Mouse (Mus musculus): Measurements from ENCODE around the gene Slc22a14.
"Not testable (repeated sequence)": the region's sequence is repeated elsewhere in the genome, so short reads cannot be mapped to it uniquely, and the experiment has no call there.

Slc22a14 gene

GRCm38 (mm10) chr9:119260825-119261224 lies 104.5 kb downstream of the Slc22a14 start:
- DNase-seq (ENCODE audit: low spot score), result no peak

DNA sequence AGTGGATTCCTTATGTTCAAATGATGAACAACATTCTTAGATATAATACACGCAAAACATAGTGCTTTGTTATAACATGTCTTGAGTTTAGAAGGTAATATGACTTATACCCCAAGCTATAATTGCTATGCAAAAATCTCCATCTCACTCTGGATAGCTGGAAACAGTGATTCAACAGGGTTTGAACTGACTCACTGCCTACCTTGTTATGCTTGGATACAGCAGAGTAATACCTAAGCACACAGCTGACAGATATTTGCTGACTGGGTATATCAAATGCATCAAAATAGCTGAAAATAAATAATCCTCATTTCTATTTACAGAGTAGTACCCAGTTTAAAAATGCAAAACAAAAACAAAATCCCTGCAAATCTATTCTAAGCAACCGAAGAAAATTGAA lies 106.6 kb downstream of the Slc22a14 start:
- DNase-seq (ENCODE audit: low spot score), result no peak

DNA sequence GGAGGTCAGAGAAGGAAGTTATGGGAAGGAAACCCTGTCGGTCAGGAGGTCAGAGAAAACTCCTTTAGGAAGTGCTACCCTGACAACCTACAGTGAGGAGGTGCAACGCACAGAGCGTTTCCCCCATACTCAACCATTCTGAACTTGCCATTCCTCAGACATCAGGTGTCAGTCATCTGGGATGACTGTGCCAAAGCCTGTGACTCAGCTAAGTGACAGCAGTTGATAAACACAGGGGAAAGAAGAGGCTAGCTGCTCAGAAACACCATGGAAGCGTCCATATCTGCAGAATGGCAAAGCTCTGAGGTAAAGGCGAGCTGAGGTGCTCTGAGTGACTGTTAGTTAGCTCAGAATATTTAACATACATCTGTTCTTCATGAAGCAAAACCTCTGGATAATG lies 107.2 kb downstream of the Slc22a14 start:
- no peak for DNase-seq (ENCODE audit: low spot score)

DNA sequence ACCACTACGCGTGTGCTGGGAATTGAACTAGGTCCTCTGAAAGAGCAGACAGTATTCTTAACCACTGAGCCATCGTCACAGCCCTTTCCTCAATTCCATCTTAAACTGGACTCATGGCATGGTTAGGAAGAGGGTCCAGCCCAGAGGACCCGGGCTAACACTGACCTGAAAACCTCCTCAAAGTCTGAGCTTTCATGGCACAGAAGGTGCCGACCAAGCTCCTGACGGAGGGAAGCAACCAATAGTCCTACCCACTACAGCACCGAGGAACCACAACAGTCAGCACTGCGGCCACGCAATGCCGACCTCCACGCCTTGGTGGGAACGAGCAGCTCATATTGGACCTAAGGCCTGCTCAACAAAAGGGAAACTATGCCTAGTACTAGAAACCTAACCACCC lies 109.2 kb downstream of the Slc22a14 start:
- DNase-seq (ENCODE audit: low spot score), result no peak

GRCm38 (mm10) chr9:119255096-119255495 lies 110.3 kb downstream of the Slc22a14 start:
- no peak for DNase-seq (ENCODE audit: low spot score)

DNA sequence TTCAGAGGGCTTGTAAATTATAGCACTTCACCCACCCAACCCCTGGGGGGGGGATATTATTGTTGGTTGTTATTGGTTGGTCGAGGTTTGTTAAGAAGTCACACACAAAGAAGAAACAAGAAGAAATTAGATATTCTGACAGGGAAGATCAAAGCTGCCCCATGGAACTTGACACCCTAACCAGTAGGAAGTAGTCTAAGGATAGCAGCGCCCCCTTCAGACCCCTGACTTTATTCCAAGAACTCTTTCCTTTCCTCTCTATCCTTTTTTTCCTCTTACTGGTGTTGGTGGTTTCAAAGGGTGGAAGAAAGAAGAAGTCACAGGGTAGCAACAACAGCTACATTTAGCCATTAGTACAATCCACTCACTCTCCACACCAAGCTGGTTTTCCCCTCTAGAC lies 111.2 kb downstream of the Slc22a14 start:
- no peak for DNase-seq (ENCODE audit: low spot score)

- DNase-seq (ENCODE audit: low spot score), result no peak
Observed at GRCm38 (mm10) chr9:119247996-119248395, 117.4 kb downstream of the Slc22a14 start.

DNA sequence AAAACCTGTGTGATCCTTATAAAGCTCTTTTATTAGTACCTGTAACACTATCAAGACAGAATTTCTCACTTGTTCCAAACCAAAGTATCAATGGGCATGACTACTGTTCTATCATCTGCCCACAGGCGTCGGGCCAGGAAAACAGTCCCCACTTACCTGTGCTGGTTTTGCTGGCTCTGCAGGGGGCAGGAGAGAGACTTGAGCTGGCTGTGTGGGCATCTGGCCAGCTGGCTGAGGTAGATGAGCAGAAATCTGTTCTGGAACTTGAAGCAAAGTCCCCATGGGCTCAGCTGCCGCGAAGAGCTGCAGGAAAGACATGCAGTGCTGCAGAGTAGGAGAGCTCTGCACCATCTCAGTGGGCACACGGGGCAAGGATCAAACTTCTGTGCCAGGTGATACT lies 118.5 kb downstream of the Slc22a14 start:
- no peak for DNase-seq (ENCODE audit: low spot score)

- DNase-seq (ENCODE audit: low spot score), result no peak
Observed at GRCm38 (mm10) chr9:119243981-119244380, 121.4 kb downstream of the Slc22a14 start.

DNA sequence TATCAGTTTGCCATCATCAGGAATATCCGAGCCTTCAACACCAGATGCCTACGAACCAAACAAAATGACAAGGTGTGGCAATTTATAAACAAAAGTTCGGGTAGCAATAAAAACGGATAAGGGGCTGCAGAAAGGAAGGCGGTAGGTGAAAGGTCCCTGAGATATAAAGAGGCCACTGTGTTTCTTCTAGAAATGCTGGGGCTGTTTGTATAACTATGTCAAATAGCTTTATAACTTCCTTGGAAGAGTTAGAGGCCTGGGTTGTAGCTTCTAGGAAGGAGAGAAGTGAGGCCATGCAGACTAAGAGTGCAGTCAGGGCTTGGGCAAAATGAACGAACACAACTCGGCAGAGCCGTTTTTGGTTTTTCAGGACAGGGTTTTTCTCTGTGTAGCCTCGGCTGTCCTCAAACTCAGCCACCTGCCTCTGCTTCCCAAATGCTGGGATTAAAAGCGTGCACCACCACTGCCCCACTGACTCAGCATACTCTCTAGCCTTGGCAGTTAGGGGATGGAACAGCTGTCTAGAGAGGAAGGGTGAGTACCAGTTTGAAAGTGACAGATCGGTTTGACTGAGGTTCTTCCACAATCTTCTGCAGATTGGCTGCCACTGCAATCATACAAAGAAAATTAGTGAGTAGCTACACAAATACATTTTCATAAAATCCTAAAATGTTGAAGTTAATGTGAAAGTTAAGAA lies 124.0 kb downstream of the Slc22a14 start:
- DNase-seq (ENCODE audit: low spot score), result no peak

- DNase-seq (ENCODE audit: low spot score), result no peak
Observed at GRCm38 (mm10) chr9:119240286-119240997, 124.9 kb downstream of the Slc22a14 start.

- no peak for DNase-seq (ENCODE audit: low spot score)
Observed at GRCm38 (mm10) chr9:119239274-119239673, 126.1 kb downstream of the Slc22a14 start.

GRCm38 (mm10) chr9:119238796-119239195 lies 126.6 kb downstream of the Slc22a14 start:
- no peak for DNase-seq (ENCODE audit: low spot score)

GRCm38 (mm10) chr9:119231552-119231951 lies 133.8 kb downstream of the Slc22a14 start:
- DNase-seq (ENCODE audit: low spot score), result no peak

GRCm38 (mm10) chr9:119230829-119231228 lies 134.5 kb downstream of the Slc22a14 start:
- no peak for DNase-seq (ENCODE audit: low spot score)

- DNase-seq (ENCODE audit: low spot score), result no peak
Observed at GRCm38 (mm10) chr9:119220249-119220648, 145.1 kb downstream of the Slc22a14 start.

GRCm38 (mm10) chr9:119219667-119220066 lies 145.7 kb downstream of the Slc22a14 start:
- no peak for DNase-seq (ENCODE audit: low spot score)

DNA sequence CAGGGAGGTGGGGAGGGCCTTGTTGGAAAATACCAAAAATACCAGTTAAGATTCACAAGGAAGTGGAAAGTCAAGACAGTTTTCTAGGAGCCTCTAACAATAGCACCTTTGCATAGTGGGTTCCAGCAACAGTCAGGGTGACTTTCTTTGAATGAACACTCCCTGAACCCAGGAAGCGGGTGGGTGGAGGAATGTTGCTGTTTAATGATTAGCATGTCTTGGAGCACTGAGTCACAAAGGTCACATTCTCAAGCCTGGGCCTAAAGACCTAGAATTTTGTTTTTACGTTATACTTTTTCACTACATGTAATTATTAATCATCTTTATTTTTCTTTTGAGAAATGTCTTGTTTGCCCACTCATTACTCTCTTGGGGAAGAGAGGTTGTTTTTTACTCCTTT lies 150.0 kb downstream of the Slc22a14 start:
- not testable (repeated sequence) for DNase-seq (ENCODE audit: low spot score)

GRCm38 (mm10) chr9:119214601-119215000 lies 150.8 kb downstream of the Slc22a14 start:
- no peak for DNase-seq (ENCODE audit: low spot score)

- DNase-seq (ENCODE audit: low spot score), result no peak
Observed at GRCm38 (mm10) chr9:119212996-119213395, 152.4 kb downstream of the Slc22a14 start.

DNA sequence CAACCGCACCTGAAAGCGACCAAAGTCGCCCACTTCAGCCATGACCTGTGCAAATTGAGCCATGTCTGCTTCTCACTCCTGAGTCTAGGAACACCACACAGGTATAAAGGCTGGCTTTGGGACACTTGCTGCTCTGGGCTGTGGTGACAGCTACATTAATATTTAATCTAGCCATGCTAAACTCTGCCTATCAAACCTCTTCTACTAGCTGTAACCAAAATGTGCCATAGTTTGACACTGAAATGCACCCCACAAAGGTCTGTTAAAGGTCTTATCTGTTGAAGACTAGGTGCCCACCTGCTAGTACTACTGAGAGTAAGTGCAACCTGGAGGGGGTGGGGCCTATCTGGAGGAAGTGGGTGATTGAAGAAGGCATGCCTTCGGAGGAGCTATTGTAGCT lies 156.4 kb downstream of the Slc22a14 start, which contains the start of gene Slc22a13:
Gene Slc22a13 (minus strand): TSS at position 101 of the 400 bp plus-strand sequence.
- no peak for DNase-seq (ENCODE audit: low spot score)

GRCm38 (mm10) chr9:119207113-119207512 lies 158.2 kb downstream of the Slc22a14 start:
- no peak for DNase-seq (ENCODE audit: low spot score)

DNA sequence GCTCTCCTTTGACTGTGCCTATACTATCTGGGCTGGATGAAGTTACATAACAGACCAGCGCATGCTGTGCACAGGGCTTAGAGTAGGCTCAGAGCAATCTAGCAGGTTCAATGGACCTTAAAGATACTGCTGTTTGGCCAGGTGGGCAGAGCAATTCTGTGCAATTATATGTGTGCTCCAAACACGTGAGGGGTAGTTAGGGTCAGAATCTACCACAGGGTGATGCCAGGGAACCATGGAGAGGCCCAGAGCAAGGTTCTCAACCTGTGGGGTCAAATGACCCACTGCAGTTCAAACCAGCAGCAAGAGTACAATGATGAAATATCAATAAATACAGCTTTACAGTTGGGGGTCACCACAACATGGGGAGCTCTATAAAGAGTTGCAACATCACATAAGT lies 158.7 kb downstream of the Slc22a14 start:
- DNase-seq (ENCODE audit: low spot score), result no peak

DNA sequence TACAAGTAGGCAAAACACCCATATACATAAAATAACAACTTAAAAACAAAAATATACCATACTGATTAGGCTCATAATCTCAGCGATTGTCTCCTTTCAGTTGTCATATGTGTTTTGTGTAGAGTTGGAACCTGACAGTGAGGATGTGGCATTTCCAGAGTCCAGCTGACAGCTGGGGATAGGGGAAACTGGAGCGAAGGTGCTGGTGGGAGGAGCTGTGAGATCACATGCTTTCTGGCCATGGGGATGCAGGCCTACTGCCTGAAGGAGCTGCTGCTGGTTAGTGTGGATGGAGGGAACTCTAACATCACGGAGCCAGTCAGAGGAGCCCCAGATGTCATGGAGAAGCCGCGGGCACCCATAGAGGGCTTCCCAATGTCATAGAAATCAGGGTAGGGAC lies 159.6 kb downstream of the Slc22a14 start:
- no peak for DNase-seq (ENCODE audit: low spot score)

Data from urinary bladder, postnatal 10 days (tissue).